Mouse (Mus musculus) lung, postnatal 0 days (tissue): ENCODE measurements around the gene Uchl4.

Source experiments
- CTCF ChIP-seq: IDR thresholded peaks from 2 replicates; pipeline ENCODE4 v1.5.1; 2016; ENCODE audit warnings: antibody characterized with exemption, mild to moderate bottlenecking
- EP300 ChIP-seq: IDR thresholded peaks from 2 replicates; pipeline ENCODE4 v1.6.1; 2016; ENCODE audit warnings: antibody characterized with exemption, mild to moderate bottlenecking, control low read depth

DNA sequence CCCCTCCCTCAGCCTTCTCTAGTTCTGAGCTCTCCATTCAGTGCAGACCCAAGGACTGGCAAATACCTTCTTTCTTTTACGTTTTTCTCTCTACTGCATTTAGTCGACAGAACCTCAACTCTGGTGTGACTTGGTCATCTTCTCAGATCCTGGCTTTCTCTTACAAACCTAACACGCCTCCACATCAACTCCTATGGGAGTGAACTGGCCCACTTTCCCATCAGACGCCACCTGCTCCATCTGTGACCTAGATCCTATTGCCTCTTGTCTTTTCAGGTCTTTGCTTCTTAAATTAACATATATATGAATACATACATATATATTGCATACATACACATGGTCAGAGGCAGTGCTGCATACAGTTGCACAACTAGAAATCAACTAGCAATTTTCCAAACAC is 38.8 kb downstream of the Uchl4 start:
- no peak for TF ChIP-seq CTCF
- no peak for TF ChIP-seq EP300
